Mouse (Mus musculus) stomach, embryonic 15.5 days (tissue): ENCODE data around the gene Zfp667. TPM values are rescaled to one million over a fixed set of nuclear protein-coding genes. Genes with fewer than 3 reads are reported as not detected.
"Not testable (repeated sequence)": the region's sequence is repeated elsewhere in the genome, so short reads cannot be mapped to it uniquely, and the experiment has no call there.

Experiments used
- ATAC-seq: fragments of 200-750 bp; cut with Nextera tagmentation; 2 replicates; pipeline ENCODE4 v1.8.0; 2017; ENCODE audit warnings: low read depth, moderate number of reproducible peaks, moderate TSS enrichment; ENCODE audit not compliant: insufficient read depth, low FRiP score
- H3K27ac ChIP-seq: fragments of 300-500 bp; sonication (generic); 2 replicates; pipeline ENCODE4 v1.5.1; 2015; ENCODE audit warnings: mild to moderate bottlenecking, inconsistent platforms
- H3K27me3 ChIP-seq: fragments of 300-500 bp; sonication (generic); replicated peaks from 2 replicates; pipeline ENCODE4 v1.6.1; 2015; ENCODE audit warnings: inconsistent platforms
- H3K36me3 ChIP-seq: fragments of 300-500 bp; sonication (generic); 2 replicates; pipeline ENCODE4 v1.6.1; 2015; ENCODE audit warnings: inconsistent platforms
- H3K4me1 ChIP-seq: fragments of 300-500 bp; sonication (generic); 2 replicates; pipeline ENCODE4 v1.6.1; 2015; ENCODE audit warnings: inconsistent platforms
- H3K4me2 ChIP-seq: fragments of 300-500 bp; sonication (generic); 2 replicates; pipeline ENCODE4 v1.6.1; 2015; ENCODE audit warnings: mild to moderate bottlenecking, inconsistent platforms
- H3K4me3 ChIP-seq: fragments of 300-500 bp; sonication (generic); replicated peaks from 2 replicates; pipeline ENCODE4 v1.5.1; 2015; ENCODE audit warnings: inconsistent platforms
- H3K9ac ChIP-seq: fragments of 300-500 bp; sonication (generic); 2 replicates; pipeline ENCODE4 v1.6.1; 2015; ENCODE audit warnings: inconsistent platforms
- H3K9me3 ChIP-seq: fragments of 300-500 bp; sonication (generic); 2 replicates; pipeline ENCODE4 v1.6.1; 2016; ENCODE audit warnings: inconsistent platforms
- WGBS: fragments of 180-500 bp; shearing (Covaris S2); methylation state at CpG from one replicate; pipeline ENCODE4 v1.1.7; 2015; 5-methylcytosine and 5-hydroxymethylcytosine counted together
- polyA plus RNA-seq: library from polyadenylated mRNA; unstranded; fragments of >200 nt; fragmentation: Nextera tagmentation; extraction: Ambion mirVana; gene quantifications from 2 replicates; pipeline ENCODE4 v1.2.1, GENCODE M21; 2015

Gene Zfp667
- 8.1 and 9.3 TPM in 2 replicates for polyA plus RNA-seq

- peak within 1 kb of the TSS; percentile 47 for H3K4me3 ChIP-seq
- WGBS = 3% methylated on average over 50 of the region's 50 CpGs
- H3K27ac ChIP-seq = peak within 1 kb of the TSS; percentile 85
- H3K36me3 ChIP-seq = no peaks in the 10 kb centered on the region; the same call in 1 of the 2 replicates
- H3K9me3 ChIP-seq = no peaks in the 10 kb centered on the region
- H3K9ac ChIP-seq = peak within 1 kb of the TSS; percentile 23; the same call in 1 of the 2 replicates
- ATAC-seq = peak; percentile 90
- no peaks in the 10 kb centered on the region for H3K27me3 ChIP-seq
- peaks cover 4% of the 10 kb centered on the region; the same call in 1 of the 2 replicates for H3K4me1 ChIP-seq
- peak within 1 kb of the TSS; percentile 79 for H3K4me2 ChIP-seq
These were observed at the start of gene Zfp667 for GRCm38 (mm10) chr7:6285842-6286705. Zfp667 (plus strand) TSS chr7:6286579.

GRCm38 (mm10) chr7:6239787-6240186, 46.6 kb upstream of the Zfp667 start:
- Histone ChIP-seq H3K27ac (no peak overlapping the region), H3K9ac (no peak overlapping the region), H3K4me2 (no peak overlapping the region), H3K4me3 (no peak overlapping the region), H3K27me3 (no peaks in the 10 kb centered on the region), H3K4me1 (no peaks in the 10 kb centered on the region), H3K36me3 (no peaks in the 10 kb centered on the region), H3K9me3 (no peaks in the 10 kb centered on the region)
- no peak for ATAC-seq
- WGBS = 44% methylated on average over 11 of the region's 11 CpGs

DNA sequence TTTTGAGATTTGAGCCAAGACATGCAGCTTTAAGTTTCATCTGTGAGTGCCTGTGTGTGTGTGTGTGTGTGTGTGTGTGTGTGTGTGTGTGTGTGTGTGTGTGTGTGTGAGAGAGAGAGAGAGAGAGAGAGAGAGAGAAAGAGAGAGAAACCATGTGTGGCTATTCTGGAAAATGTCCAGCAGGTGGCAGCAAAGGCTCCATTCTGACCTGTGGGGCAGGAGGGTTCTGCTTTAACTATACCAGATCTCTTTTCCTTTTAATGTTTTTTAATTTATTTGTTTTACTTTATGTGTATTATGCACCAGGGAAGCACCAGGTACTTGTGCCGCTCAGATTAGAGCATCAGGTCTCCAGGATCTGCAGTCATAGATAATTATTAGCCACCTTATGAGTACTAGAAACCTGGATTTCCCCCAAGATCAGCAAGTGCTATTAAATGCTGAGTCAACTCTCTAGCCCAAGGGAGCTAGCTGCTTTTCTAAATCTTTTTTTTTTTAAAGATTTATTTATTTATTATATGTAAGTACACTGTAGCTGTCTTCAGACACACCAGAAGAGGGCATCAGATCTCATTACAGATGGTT, 45.4 kb upstream of the Zfp667 start:
- not testable (repeated sequence) for H3K27me3 ChIP-seq, ATAC-seq, H3K9ac ChIP-seq

GRCm38 (mm10) chr7:6244361-6245292, 41.8 kb upstream of the Zfp667 start:
- H3K4me1 ChIP-seq = no peaks in the 10 kb centered on the region
- WGBS = 34% methylated on average over 11 of the region's 11 CpGs
- H3K4me3 ChIP-seq = no peak overlapping the region
- no peak overlapping the region for H3K4me2 ChIP-seq
- H3K9me3 ChIP-seq = no peaks in the 10 kb centered on the region
- no peaks in the 10 kb centered on the region for H3K36me3 ChIP-seq
- H3K9ac ChIP-seq = no peak overlapping the region
- ATAC-seq = no peak
- no peaks in the 10 kb centered on the region for H3K27me3 ChIP-seq
- no peak overlapping the region for H3K27ac ChIP-seq

More for the DNA sequence above, 45.4 kb upstream of the Zfp667 start:
- not testable (repeated sequence) for H3K27ac ChIP-seq, H3K36me3 ChIP-seq, H3K4me1 ChIP-seq, H3K4me3 ChIP-seq, H3K4me2 ChIP-seq, H3K9me3 ChIP-seq
- 11% methylated on average over 1 of the region's 1 CpGs for WGBS

DNA sequence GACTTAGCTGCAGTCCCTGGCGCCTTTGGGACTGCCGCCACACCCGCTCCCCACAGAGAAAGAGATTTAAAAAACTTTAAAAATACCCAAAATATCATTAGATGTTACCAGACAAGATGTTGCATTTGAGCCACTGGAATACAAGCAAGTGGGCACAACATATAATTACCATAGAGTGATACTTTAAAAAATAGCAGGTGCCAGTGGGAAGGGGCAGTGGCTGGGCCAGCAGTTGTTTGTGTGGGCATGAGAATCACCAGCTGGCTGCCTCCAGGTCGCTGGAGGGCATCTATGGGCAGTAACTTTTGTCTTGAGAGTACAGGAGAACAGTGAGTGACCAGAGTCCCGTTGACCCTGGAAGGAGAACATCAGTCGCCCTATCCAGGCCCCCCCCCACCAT, 34.0 kb upstream of the Zfp667 start, which contains the start of gene Epp13:
Epp13 (plus strand) TSS at position 301 of the 400 bp plus-strand sequence.
- no peaks in the 10 kb centered on the region for H3K4me1 ChIP-seq
- H3K9ac ChIP-seq = no peak within 1 kb of the TSS
- ATAC-seq = no peak
- WGBS = 79% methylated on average over 6 of the region's 6 CpGs
- H3K27ac ChIP-seq = no peak within 1 kb of the TSS
- H3K9me3 ChIP-seq = no peaks in the 10 kb centered on the region
- no peaks in the 10 kb centered on the region for H3K36me3 ChIP-seq
- no peak within 1 kb of the TSS for H3K4me2 ChIP-seq
- H3K4me3 ChIP-seq = no peak within 1 kb of the TSS
- H3K27me3 ChIP-seq = no peaks in the 10 kb centered on the region

DNA sequence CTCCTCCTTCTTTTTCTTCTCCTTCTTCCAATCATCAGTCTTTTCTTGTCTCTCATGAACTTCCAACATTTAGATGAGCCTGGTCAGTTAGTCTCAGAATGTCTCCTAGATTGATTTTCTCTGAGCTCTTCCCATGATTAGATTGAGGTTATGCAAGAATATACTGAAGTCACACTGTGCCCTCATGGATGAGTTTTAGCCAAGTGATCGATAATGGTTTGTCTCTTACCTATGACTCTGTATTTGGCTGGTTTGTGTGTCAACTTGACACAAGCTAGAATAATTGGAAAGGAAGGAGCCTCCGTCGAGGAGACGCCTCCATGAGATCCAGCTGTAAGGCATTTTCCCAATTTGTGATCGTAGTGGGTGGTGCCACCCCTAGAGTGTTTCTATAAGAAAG, 31.9 kb upstream of the Zfp667 start:
- ATAC-seq = no peak
- Histone ChIP-seq H3K4me1 (no peaks in the 10 kb centered on the region), H3K4me2 (no peak overlapping the region), H3K27me3 (no peaks in the 10 kb centered on the region), H3K36me3 (no peaks in the 10 kb centered on the region), H3K27ac (no peak overlapping the region), H3K9ac (no peak overlapping the region), H3K9me3 (no peaks in the 10 kb centered on the region), H3K4me3 (no peak overlapping the region)
- 91% methylated on average over 5 of the region's 5 CpGs for whole genome bisulfite sequencing

DNA sequence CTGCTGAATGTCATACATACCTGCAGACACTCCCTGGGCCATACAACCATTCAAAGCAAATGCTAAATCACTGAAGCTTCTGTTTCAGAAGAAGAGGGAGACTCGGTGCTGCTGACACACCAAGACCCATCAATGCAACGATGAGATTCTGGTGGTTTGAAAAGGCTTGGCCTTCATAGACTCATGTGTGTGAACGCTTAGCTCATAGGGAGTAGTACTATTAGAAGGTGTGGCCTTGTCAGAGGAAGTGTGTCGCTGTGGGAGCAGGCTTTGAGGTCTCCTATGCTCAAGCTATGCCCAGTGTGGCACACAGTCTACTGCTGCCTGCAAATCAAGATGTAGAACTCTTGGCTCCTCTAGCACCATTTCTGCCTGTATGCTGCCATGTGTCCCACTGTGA, 29.0 kb upstream of the Zfp667 start:
- Histone ChIP-seq H3K9me3 (no peaks in the 10 kb centered on the region), H3K27ac (no peak overlapping the region), H3K4me1 (no peaks in the 10 kb centered on the region), H3K27me3 (no peaks in the 10 kb centered on the region), H3K9ac (no peak overlapping the region), H3K4me2 (no peak overlapping the region), H3K36me3 (no peaks in the 10 kb centered on the region), H3K4me3 (no peak overlapping the region)
- no peak for ATAC-seq
- WGBS = 79% methylated on average over 4 of the region's 4 CpGs

- H3K9ac ChIP-seq = no peak overlapping the region
- 39% methylated on average over 16 of the region's 16 CpGs for WGBS
- H3K27me3 ChIP-seq = no peaks in the 10 kb centered on the region
- ATAC-seq = no peak
- H3K4me1 ChIP-seq = no peaks in the 10 kb centered on the region
- H3K4me3 ChIP-seq = no peak overlapping the region
- H3K9me3 ChIP-seq = no peaks in the 10 kb centered on the region
- H3K4me2 ChIP-seq = no peak overlapping the region
- no peaks in the 10 kb centered on the region for H3K36me3 ChIP-seq
- no peak overlapping the region for H3K27ac ChIP-seq
These were observed 27.9 kb upstream of the Zfp667 start for GRCm38 (mm10) chr7:6258232-6259220.

- H3K27me3 ChIP-seq, ATAC-seq, H3K36me3 ChIP-seq, H3K9me3 ChIP-seq, H3K9ac ChIP-seq, H3K4me2 ChIP-seq, H3K4me3 ChIP-seq, H3K27ac ChIP-seq, H3K4me1 ChIP-seq: not testable (repeated sequence)
- 43% methylated on average over 2 of the region's 2 CpGs for WGBS
These were observed 26.4 kb upstream of the Zfp667 start for GRCm38 (mm10) chr7:6260004-6260403.

DNA sequence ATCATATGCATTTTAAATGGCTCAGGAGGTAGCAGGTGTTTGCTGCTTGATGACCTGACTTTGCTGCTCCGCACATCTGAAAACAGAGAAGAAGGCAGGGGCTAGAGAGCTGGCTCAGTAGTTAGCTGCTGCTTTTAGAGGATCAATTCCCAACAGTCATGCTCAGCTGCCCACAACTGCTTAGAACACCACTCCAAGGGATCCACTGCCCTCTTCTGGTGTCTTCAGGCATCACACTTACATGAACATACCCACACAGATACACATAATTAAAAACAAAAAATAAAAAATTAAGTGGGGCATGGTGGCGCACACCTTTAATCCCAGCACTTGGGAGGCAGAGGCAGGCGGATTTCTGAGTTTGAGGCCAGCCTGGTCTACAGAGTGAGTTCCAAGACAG, 24.3 kb upstream of the Zfp667 start:
- no peaks in the 10 kb centered on the region for H3K36me3 ChIP-seq
- no peak overlapping the region for H3K27ac ChIP-seq
- no peak overlapping the region for H3K4me3 ChIP-seq
- H3K9ac ChIP-seq = no peak overlapping the region
- H3K4me2 ChIP-seq = no peak overlapping the region
- H3K9me3 ChIP-seq = no peaks in the 10 kb centered on the region
- no peaks in the 10 kb centered on the region for H3K4me1 ChIP-seq
- no peaks in the 10 kb centered on the region for H3K27me3 ChIP-seq
- 85% methylated on average over 3 of the region's 3 CpGs for WGBS
- no peak for ATAC-seq

GRCm38 (mm10) chr7:6262984-6263383, 23.4 kb upstream of the Zfp667 start:
- H3K4me1 ChIP-seq = no peaks in the 10 kb centered on the region
- no peaks in the 10 kb centered on the region for H3K36me3 ChIP-seq
- no peak overlapping the region for H3K4me3 ChIP-seq
- H3K27me3 ChIP-seq = no peaks in the 10 kb centered on the region
- no peak overlapping the region for H3K27ac ChIP-seq
- H3K4me2 ChIP-seq = no peak overlapping the region
- no peak for ATAC-seq
- no peak overlapping the region for H3K9ac ChIP-seq
- H3K9me3 ChIP-seq = no peaks in the 10 kb centered on the region
- 72% methylated on average over 4 of the region's 4 CpGs for WGBS
